Mouse (Mus musculus) embryonic fibroblast, embryonic 13.5 days (primary cell): ENCODE measurements around the gene Plaur.

Experiments used
- CTCF ChIP-seq: IDR thresholded peaks from 2 replicates; pipeline ENCODE4 v1.5.1; 2011; ENCODE audit warnings: mild to moderate bottlenecking, control low read depth, low read length, moderate library complexity, borderline replicate concordance; ENCODE audit not compliant: insufficient read depth
- POLR2A ChIP-seq: IDR thresholded peaks from 2 replicates; pipeline ENCODE4 v1.6.1; 2011; ENCODE audit warnings: low read depth, mild to moderate bottlenecking, control low read depth, low read length, moderate library complexity

DNA sequence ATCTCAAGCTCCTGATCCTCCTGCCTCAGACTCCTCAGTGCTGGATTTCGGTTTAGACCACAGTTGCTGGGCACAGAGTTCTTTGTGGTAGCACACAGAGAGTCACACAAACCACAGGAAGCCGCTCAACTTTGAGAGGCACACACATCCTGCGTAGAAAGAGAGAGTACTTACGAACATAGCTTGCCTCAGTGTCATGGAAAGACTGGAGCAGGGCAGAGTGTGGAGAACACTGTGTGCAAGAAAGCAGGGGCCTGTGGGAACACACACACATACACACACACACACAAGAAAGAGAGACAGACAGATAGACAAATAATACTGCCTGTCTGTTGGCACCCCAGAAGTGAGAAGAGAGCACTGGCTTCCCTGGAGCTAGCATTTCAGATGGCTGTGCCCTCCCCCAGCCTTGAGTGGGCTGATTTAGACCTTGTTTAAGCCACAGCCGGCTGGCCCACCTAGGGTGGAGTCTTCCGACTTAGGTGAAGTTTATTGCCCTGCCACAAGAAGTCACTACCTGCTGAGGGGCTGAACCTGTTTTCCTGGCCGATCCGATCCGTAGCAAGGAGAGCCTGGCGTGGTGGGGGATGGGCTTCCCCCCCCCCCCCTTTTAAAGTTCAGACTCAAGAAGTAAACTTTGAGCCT is 4.4 kb upstream of the Plaur start:
- TF ChIP-seq CTCF (no peak), POLR2A (no peak)
